Mouse (Mus musculus) megakaryocyte, embryonic 14.5 days (primary cell): ENCODE measurements around the gene Ostf1.
"Not testable (repeated sequence)": the region's sequence is repeated elsewhere in the genome, so short reads cannot be mapped to it uniquely, and the experiment has no call there.

Experiments used
- FLI1 ChIP-seq: IDR thresholded peaks from 2 replicates; pipeline ENCODE4 v1.6.1; 2012; ENCODE audit warnings: low read length, inconsistent platforms, mixed read lengths
- GATA1 ChIP-seq: IDR thresholded peaks from 3 replicates; pipeline ENCODE4 v1.6.1; 2012; ENCODE audit warnings: mixed read lengths, low read length, inconsistent platforms, borderline replicate concordance

DNA sequence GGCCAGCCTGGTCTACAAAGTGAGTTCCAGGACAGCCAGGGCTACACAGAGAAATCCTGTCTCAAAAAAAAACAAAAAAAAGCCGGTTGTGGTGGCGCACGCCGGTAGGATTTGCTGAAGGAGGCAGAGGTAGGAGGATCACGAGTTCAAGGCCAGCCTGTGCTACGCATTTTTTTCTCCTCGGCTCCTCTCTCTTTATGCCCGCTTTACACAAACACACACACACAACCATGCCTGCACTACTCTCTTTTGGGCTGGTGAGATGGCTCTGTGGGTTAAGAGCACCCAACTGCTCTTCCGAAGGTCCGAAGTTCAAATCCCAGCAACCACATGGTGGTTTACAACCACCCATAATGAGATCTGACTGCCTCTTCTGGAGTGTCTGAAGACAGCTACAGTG, 42.8 kb downstream of the Ostf1 start:
- not testable (repeated sequence) for TF ChIP-seq FLI1, GATA1
